Mouse (Mus musculus): ENCODE measurements around the gene Cdk18. TPM values are rescaled to one million over a fixed set of nuclear protein-coding genes. Genes with fewer than 3 reads are reported as not detected.
A peak's percentile ranks its signal among the peaks of the same experiment; 100 is the strongest.

The Cdk18 gene
- polyA plus RNA-seq, 1 experiment from 2014 or later, result 1.9 TPM

DNA sequence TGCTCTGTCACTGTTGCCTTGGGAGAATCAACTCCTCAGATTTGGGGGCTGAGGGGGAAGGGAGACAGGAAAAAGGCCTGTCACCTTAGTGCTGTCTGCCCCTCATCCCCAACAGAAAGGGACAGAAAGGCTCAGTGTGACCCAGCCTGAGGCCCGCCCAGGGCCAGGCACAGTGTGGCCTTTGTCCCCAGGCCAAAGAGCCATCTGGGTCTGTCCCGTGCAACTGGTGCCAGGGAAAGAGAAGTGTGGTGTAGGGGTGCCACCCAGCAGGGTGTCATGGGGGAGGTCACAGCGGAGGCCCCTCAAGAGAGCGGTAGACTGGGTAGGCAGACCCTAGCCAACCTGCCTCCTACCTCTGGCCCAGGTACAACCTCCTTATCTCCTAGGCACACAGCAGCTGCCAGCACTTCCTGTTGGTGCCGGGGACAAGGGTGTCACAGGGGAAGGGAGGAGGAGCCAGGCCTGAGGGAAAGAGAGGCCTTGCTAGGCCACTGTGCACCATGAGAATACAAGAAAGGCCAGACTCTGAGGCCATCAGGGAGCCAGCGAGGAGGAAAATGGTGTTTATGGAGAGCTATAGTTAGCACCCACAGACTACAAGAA, 13.6 kb downstream of the Cdk18 start:
- Histone ChIP-seq H3K4me2 (ENCODE audit: low read length) (no peak overlapping the region), H3K27ac (ENCODE audit: low read length) (no peak overlapping the region), H3K9ac (replicated peaks; ENCODE audit: low read depth, low read length) (no peak overlapping the region), H3K4me3 (replicated peaks; ENCODE audit: low read length) (no peak overlapping the region), H3K27me3 (replicated peaks; ENCODE audit: control insufficient read depth, insufficient read depth, low read length) (no peaks in the 10 kb centered on the region), H3K36me3 (ENCODE audit: control insufficient read depth, insufficient read depth) (no peaks in the 10 kb centered on the region), H3K9me3 (ENCODE audit: control insufficient read depth, low read length) (no peaks in the 10 kb centered on the region), H3K4me1 (replicated peaks; ENCODE audit: control insufficient read depth, insufficient read depth, low read length) (peaks cover 16% of the 10 kb centered on the region; the same call in 1 of the 2 replicates)
- WGBS, result 80% methylated on average over 6 of the region's 6 CpGs
- no peak for ATAC-seq

DNA sequence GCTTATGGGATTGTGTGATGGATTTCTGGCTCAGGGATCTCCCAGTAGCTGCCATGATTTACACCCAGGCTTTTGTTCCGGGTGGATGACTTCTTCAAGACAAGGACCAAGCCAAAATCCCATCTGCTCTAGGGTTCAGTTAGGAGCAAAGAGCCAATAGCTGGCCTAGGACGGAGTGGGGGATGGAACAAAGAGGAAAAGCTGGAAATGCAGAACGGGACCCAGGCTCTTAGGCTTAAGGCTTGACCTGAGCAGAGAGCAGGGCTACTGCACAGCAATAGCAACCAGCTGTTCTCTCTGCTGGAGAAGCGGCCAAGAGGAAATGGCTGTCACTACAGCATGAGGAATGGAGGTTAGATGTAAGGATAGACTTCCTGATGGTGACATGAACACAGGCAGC, 14.2 kb downstream of the Cdk18 start:
- no peak overlapping the region for H3K4me3 ChIP-seq (replicated peaks; ENCODE audit: low read length)
- no peak for ATAC-seq
- H3K9ac ChIP-seq (replicated peaks; ENCODE audit: low read depth, low read length), result no peak overlapping the region
- peaks cover 16% of the 10 kb centered on the region; the same call in 1 of the 2 replicates for H3K4me1 ChIP-seq (replicated peaks; ENCODE audit: control insufficient read depth, insufficient read depth, low read length)
- no peak overlapping the region for H3K4me2 ChIP-seq (ENCODE audit: low read length)
- H3K27ac ChIP-seq (ENCODE audit: low read length), result no peak overlapping the region
- WGBS, result 67% methylated on average over 4 of the region's 4 CpGs
- H3K36me3 ChIP-seq (ENCODE audit: control insufficient read depth, insufficient read depth), result no peaks in the 10 kb centered on the region
- H3K9me3 ChIP-seq (ENCODE audit: control insufficient read depth, low read length), result no peaks in the 10 kb centered on the region
- H3K27me3 ChIP-seq (replicated peaks; ENCODE audit: control insufficient read depth, insufficient read depth, low read length), result no peaks in the 10 kb centered on the region

DNA sequence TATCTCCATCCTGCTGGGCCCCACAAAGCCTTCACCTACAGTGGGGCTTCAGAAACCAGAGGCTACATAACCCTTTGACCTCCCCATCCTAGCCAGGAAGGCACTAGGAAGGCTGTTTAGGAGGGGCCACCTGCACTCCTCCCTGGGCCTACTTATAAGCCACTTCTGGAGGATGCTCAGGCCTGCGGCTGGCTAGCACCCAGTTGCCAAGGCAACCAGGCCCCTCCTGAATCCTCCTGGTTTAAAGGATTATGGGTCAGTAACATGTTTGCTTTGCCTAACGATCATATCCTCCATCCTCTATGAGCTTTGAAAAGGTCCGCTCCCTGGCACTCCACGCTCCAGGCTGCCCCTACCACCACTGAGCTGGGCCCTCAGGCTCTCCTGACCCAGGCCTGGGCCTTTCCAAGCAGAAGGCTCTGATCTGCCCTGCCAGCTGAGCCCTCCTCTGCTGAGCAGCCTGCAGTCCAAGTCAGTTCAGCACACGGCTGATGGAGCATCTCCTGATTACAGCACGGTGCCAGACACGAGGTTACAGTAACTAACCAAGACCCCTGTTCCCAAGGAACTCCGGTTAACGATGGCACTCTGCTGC, 16.0 kb downstream of the Cdk18 start:
- Histone ChIP-seq H3K4me2 (ENCODE audit: low read length) (no peak overlapping the region), H3K36me3 (ENCODE audit: control insufficient read depth, insufficient read depth) (no peaks in the 10 kb centered on the region), H3K9me3 (ENCODE audit: control insufficient read depth, low read length) (no peaks in the 10 kb centered on the region), H3K27me3 (replicated peaks; ENCODE audit: control insufficient read depth, insufficient read depth, low read length) (no peaks in the 10 kb centered on the region), H3K4me3 (replicated peaks; ENCODE audit: low read length) (no peak overlapping the region), H3K4me1 (replicated peaks; ENCODE audit: control insufficient read depth, insufficient read depth, low read length) (peaks cover 16% of the 10 kb centered on the region; the same call in 1 of the 2 replicates), H3K27ac (ENCODE audit: low read length) (no peak overlapping the region), H3K9ac (replicated peaks; ENCODE audit: low read depth, low read length) (no peak overlapping the region)
- no peak for ATAC-seq
- WGBS, result 37% methylated on average over 9 of the region's 9 CpGs

DNA sequence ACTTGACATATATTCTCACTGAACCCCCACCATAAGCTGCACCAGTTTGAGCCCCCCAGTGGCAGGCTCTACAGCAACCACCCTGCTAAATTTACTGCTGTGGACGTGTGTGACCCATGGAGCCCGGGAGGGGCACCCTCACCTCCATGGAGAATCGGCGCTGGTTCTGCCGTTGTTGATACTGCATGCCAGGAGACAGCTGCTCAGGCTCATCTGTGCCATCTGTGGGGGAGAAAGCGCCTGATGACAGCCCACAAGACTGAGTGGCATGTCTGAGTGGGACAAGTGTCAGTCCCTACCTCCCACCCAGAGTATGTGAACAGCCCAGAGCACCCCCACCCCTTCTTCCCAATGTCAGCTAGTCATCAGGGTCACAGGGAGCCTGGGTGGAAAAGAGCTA, 17.6 kb downstream of the Cdk18 start:
- Histone ChIP-seq H3K9ac (replicated peaks; ENCODE audit: low read depth, low read length) (no peak overlapping the region), H3K4me2 (ENCODE audit: low read length) (no peak overlapping the region), H3K27me3 (replicated peaks; ENCODE audit: control insufficient read depth, insufficient read depth, low read length) (no peaks in the 10 kb centered on the region), H3K27ac (ENCODE audit: low read length) (no peak overlapping the region), H3K36me3 (ENCODE audit: control insufficient read depth, insufficient read depth) (no peaks in the 10 kb centered on the region), H3K9me3 (ENCODE audit: control insufficient read depth, low read length) (no peaks in the 10 kb centered on the region), H3K4me3 (replicated peaks; ENCODE audit: low read length) (no peak overlapping the region), H3K4me1 (replicated peaks; ENCODE audit: control insufficient read depth, insufficient read depth, low read length) (peaks cover 16% of the 10 kb centered on the region; the same call in 1 of the 2 replicates)
- 63% methylated on average over 6 of the region's 6 CpGs for WGBS
- peak; percentile 49 for ATAC-seq

DNA sequence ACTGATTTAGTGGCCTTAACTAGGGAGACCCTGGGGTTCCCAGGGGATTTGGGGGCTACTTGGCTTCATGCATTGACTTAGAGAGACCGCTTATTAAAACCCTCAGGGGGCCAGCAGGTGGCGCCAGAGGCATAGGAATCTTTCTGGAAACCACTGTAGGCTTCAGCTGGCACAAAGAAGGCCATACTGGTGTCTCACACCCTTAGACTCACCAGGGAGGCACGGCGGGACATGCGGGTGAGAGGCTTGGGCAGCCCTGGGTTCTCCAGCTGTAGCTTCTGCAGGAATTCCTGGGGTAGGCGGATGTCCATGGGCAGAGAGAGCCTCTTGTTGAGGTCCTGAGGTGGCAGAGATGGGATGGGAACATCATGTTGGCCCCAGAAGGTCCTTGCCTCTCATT, 18.2 kb downstream of the Cdk18 start:
- peak; percentile 68 for ATAC-seq
- no peaks in the 10 kb centered on the region for H3K9me3 ChIP-seq (ENCODE audit: control insufficient read depth, low read length)
- H3K36me3 ChIP-seq (ENCODE audit: control insufficient read depth, insufficient read depth), result no peaks in the 10 kb centered on the region
- H3K4me3 ChIP-seq (replicated peaks; ENCODE audit: low read length), result no peak overlapping the region
- WGBS, result 14% methylated on average over 6 of the region's 6 CpGs
- 0 out of 2 replicates have a peak overlapping the region, but pooled peaks have one; percentile 5 for H3K27ac ChIP-seq (ENCODE audit: low read length)
- H3K9ac ChIP-seq (replicated peaks; ENCODE audit: low read depth, low read length), result 0 out of 2 replicates have a peak overlapping the region, but pooled peaks have one; percentile 10
- H3K4me1 ChIP-seq (replicated peaks; ENCODE audit: control insufficient read depth, insufficient read depth, low read length), result peaks cover 16% of the 10 kb centered on the region; the same call in 1 of the 2 replicates
- H3K4me2 ChIP-seq (ENCODE audit: low read length), result no peak overlapping the region
- H3K27me3 ChIP-seq (replicated peaks; ENCODE audit: control insufficient read depth, insufficient read depth, low read length), result no peaks in the 10 kb centered on the region

DNA sequence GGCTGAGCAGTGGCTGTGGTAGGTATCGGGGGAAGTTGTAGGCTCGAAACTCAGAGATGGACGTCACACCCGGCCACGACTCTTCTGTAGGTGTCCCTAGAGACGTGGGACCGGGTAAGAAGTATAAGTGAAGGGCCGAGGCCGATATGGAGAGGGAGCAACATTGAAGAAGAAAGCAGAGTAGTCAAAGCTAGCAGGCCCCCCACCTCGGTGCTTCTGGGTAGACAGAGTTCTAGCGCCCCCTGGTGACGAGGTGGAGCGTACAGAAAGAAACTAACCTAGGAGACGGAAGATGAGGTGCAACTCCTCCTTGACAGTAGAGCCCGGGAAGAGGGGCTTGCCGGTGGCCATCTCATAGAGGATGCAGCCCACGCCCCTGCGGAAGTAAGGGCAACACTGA, 22.9 kb downstream of the Cdk18 start:
- ATAC-seq, result peak; percentile 27; the same call in 1 of the 2 replicates
- 18% methylated on average over 18 of the region's 18 CpGs for WGBS
- no peaks in the 10 kb centered on the region for H3K27me3 ChIP-seq (replicated peaks; ENCODE audit: control insufficient read depth, insufficient read depth, low read length)
- H3K36me3 ChIP-seq (ENCODE audit: control insufficient read depth, insufficient read depth), result no peaks in the 10 kb centered on the region
- H3K27ac ChIP-seq (ENCODE audit: low read length), result no peak overlapping the region
- no peaks in the 10 kb centered on the region for H3K9me3 ChIP-seq (ENCODE audit: control insufficient read depth, low read length)
- peaks cover 4% of the 10 kb centered on the region; the same call in 1 of the 2 replicates for H3K4me1 ChIP-seq (replicated peaks; ENCODE audit: control insufficient read depth, insufficient read depth, low read length)
- no peak overlapping the region for H3K4me3 ChIP-seq (replicated peaks; ENCODE audit: low read length)
- H3K4me2 ChIP-seq (ENCODE audit: low read length), result no peak overlapping the region
- H3K9ac ChIP-seq (replicated peaks; ENCODE audit: low read depth, low read length), result no peak overlapping the region

DNA sequence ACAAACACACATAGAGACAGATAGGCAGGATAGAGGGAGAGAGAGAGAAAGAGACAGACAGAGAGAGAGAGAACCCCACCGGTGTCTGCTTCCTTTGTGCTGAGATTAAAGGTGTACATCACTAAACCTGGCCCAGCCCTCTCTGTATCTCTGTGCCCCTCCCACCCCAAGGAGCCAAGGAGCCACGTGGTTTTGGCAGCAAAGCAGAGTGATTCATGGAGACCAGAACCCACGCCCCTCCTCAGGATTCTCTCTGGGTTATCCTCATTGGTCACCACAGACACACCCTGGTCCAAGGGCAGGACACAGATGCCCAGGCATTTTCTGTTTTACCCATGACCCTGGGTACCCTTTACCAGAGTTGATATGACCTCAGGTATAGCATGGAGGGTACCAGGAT, 26.4 kb downstream of the Cdk18 start:
- no peaks in the 10 kb centered on the region for H3K27me3 ChIP-seq (replicated peaks; ENCODE audit: control insufficient read depth, insufficient read depth, low read length)
- no peaks in the 10 kb centered on the region for H3K36me3 ChIP-seq (ENCODE audit: control insufficient read depth, insufficient read depth)
- no peak overlapping the region for H3K27ac ChIP-seq (ENCODE audit: low read length)
- no peak for ATAC-seq
- no peak overlapping the region for H3K4me3 ChIP-seq (replicated peaks; ENCODE audit: low read length)
- H3K9ac ChIP-seq (replicated peaks; ENCODE audit: low read depth, low read length), result no peak overlapping the region
- H3K4me2 ChIP-seq (ENCODE audit: low read length), result no peak overlapping the region
- H3K9me3 ChIP-seq (ENCODE audit: control insufficient read depth, low read length), result no peaks in the 10 kb centered on the region
- no peaks in the 10 kb centered on the region; the same call in 1 of the 2 replicates for H3K4me1 ChIP-seq (replicated peaks; ENCODE audit: control insufficient read depth, insufficient read depth, low read length)
- WGBS, result 48% methylated on average over 3 of the region's 3 CpGs

DNA sequence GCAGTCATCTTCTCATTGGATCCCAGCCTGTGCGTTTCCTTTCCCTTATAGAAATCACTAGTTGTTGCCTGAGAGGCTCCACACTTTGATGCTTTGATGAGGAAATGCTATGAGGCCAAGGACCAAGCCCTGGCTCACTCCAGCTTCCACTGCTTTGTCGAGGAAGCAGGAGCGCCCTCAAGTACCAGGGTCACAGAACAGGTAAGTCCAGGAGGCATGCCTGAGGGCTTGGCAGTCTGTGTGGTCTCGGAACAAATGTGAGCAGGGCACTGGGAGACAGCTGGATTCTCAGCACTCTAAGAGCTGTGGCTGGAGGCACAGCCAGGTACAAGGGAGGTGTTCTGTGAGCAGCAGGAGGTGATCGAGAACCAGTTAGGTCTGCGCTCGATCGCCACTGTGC, 27.1 kb downstream of the Cdk18 start:
- Histone ChIP-seq H3K4me2 (ENCODE audit: low read length) (no peak overlapping the region), H3K4me3 (replicated peaks; ENCODE audit: low read length) (no peak overlapping the region), H3K36me3 (ENCODE audit: control insufficient read depth, insufficient read depth) (no peaks in the 10 kb centered on the region), H3K27ac (ENCODE audit: low read length) (no peak overlapping the region), H3K9me3 (ENCODE audit: control insufficient read depth, low read length) (no peaks in the 10 kb centered on the region), H3K27me3 (replicated peaks; ENCODE audit: control insufficient read depth, insufficient read depth, low read length) (no peaks in the 10 kb centered on the region), H3K4me1 (replicated peaks; ENCODE audit: control insufficient read depth, insufficient read depth, low read length) (no peaks in the 10 kb centered on the region; the same call in 1 of the 2 replicates), H3K9ac (replicated peaks; ENCODE audit: low read depth, low read length) (no peak overlapping the region)
- ATAC-seq, result no peak
- 75% methylated on average over 8 of the region's 8 CpGs for WGBS

DNA sequence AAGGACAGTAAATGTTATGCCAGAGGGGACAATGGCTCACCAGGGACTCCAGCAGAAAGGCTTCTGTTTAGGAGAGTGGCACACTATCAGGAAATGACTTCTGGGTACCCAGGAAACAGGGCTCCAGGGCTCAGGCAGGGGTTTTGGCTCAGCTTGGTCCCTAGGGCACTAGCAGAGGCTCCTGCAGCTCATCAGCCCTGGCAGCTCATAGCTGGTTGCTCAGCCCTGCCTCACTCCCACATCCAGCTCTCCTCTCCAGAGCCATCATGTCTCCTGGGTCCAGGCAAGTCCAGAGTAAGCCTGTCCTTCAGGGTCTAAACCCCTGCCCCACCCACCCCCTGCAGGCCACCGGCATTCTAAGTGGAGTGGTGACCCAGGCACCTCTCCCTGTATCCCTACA, 28.1 kb downstream of the Cdk18 start:
- Histone ChIP-seq H3K4me1 (replicated peaks; ENCODE audit: control insufficient read depth, insufficient read depth, low read length) (no peaks in the 10 kb centered on the region; the same call in 1 of the 2 replicates), H3K9ac (replicated peaks; ENCODE audit: low read depth, low read length) (no peak overlapping the region), H3K4me3 (replicated peaks; ENCODE audit: low read length) (no peak overlapping the region), H3K9me3 (ENCODE audit: control insufficient read depth, low read length) (no peaks in the 10 kb centered on the region), H3K27me3 (replicated peaks; ENCODE audit: control insufficient read depth, insufficient read depth, low read length) (no peaks in the 10 kb centered on the region), H3K36me3 (ENCODE audit: control insufficient read depth, insufficient read depth) (no peaks in the 10 kb centered on the region), H3K4me2 (ENCODE audit: low read length) (no peak overlapping the region), H3K27ac (ENCODE audit: low read length) (no peak overlapping the region)
- WGBS, result 64% methylated on average over 1 of the region's 1 CpGs
- ATAC-seq, result no peak
